Mouse (Mus musculus) kidney, adult 2 months (tissue): ENCODE results near the gene Stat5a. TPM values are rescaled to one million over a fixed set of nuclear protein-coding genes. Genes with fewer than 3 reads are reported as not detected.

Experiments used
- DNase-seq: peaks from one replicate; pipeline ENCODE4 v3.0.0; 2021
- H3K27ac ChIP-seq: fragments of 200-500 bp; 2 replicates; pipeline ENCODE4 v1.5.1; 2012; ENCODE audit warnings: low read depth, low read length, control low read depth, inconsistent platforms; ENCODE audit not compliant: insufficient read depth
- H3K27me3 ChIP-seq: fragments of 200-500 bp; replicated peaks from 2 replicates; pipeline ENCODE4 v1.6.1; 2012; ENCODE audit warnings: mild to moderate bottlenecking, moderate library complexity, low read length, inconsistent platforms; ENCODE audit not compliant: control insufficient read depth, insufficient read depth
- H3K36me3 ChIP-seq: fragments of 200-500 bp; 2 replicates; pipeline ENCODE4 v1.6.1; 2012; ENCODE audit warnings: mild to moderate bottlenecking, moderate library complexity, low read length, inconsistent platforms; ENCODE audit not compliant: control insufficient read depth, insufficient read depth
- H3K4me1 ChIP-seq: fragments of 200-500 bp; 2 replicates; pipeline ENCODE4 v1.6.1; 2011; ENCODE audit warnings: low read length; ENCODE audit not compliant: control insufficient read depth, insufficient read depth
- H3K4me3 ChIP-seq: fragments of 200-500 bp; 2 replicates; pipeline ENCODE4 v1.5.1; 2011; ENCODE audit warnings: mild to moderate bottlenecking, low read depth, low read length, control low read depth; ENCODE audit not compliant: insufficient read depth
- CTCF ChIP-seq: fragments of 200-500 bp; conservative IDR thresholded peaks from 2 replicates; pipeline ENCODE4 v1.5.1; 2011; ENCODE audit warnings: low read depth, mild to moderate bottlenecking, control low read depth, low read length, moderate library complexity, mixed read lengths; ENCODE audit not compliant: insufficient read depth, insufficient read length
- POLR2A ChIP-seq: fragments of 200-500 bp; IDR thresholded peaks from one replicate; pipeline ENCODE4 v1.6.1; 2011; ENCODE audit warnings: low read depth, low read length, control low read depth
- WGBS: fragments of 180-500 bp; shearing (Covaris S2); methylation state at CpG from one replicate; pipeline ENCODE4 v1.1.7; 2018; 5-methylcytosine and 5-hydroxymethylcytosine counted together
- polyA plus RNA-seq: library from polyadenylated mRNA; depleted of rRNA; stranded (reverse); fragments of >200 nt; gene quantifications from 2 replicates; pipeline ENCODE4 v1.2.3, GENCODE M21; 2012; rRNA removed

Stat5a gene
- polyA plus RNA-seq, 1 experiment, result 15.8 TPM

DNA sequence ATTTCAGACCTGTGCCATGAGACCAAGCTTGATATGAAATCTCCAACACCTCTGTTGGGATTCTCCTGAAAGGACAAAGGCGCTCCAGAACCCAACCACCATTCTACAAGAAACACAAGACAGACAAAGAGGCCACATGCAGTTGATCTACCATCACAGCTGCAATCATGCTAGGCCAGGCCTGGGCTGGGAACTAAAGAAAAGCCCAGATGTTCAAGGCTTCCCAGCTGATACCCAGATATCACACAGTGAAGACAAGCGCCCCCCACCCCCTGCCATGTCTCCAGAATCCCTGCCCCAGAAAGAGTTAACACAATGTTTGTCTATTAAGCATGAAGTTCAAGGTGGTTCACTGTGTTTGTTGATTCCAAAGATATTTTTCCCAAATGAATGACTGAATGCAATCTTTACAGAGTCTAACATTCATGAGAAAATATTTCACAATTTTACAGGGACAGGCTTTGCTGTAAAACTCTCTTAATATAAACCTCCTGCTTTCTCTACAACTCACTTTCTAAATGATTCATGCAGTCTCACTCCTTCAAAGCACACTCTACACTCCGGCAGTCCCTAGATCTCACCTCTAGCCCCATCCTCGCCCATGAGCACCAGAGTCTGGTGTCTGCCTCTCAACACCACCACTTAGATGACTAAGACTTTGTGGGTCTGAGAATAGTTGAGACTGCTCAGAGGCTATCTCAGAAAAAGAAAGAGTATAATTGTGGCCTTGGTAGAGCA lies 61.9 kb downstream of the Stat5a start:
- no peak for DNase-seq
- Histone ChIP-seq H3K4me1 (peaks cover 3% of the 10 kb centered on the region; the same call in 1 of the 2 replicates), H3K27ac (no peak overlapping the region), H3K27me3 (no peaks in the 10 kb centered on the region), H3K36me3 (no peaks in the 10 kb centered on the region), H3K4me3 (no peak overlapping the region)
- TF ChIP-seq POLR2A, result no peak
- TF ChIP-seq CTCF, result no peak
- 94% methylated on average over 4 of the region's 4 CpGs for WGBS

- no peaks in the 10 kb centered on the region for H3K27me3 ChIP-seq
- H3K27ac ChIP-seq, result no peak overlapping the region
- no peaks in the 10 kb centered on the region for H3K36me3 ChIP-seq
- H3K4me1 ChIP-seq, result no peaks in the 10 kb centered on the region
- no peak overlapping the region for H3K4me3 ChIP-seq
- DNase-seq, result no peak
- TF ChIP-seq CTCF (no peak), POLR2A (no peak)
- WGBS, result 97% methylated on average over 1 of the region's 1 CpGs
Observed at GRCm38 (mm10) chr11:100924386-100924919, 65.3 kb downstream of the Stat5a start.

- H3K4me3 ChIP-seq, result no peak overlapping the region
- no peak for TF ChIP-seq POLR2A
- no peak for TF ChIP-seq CTCF
- peaks cover 9% of the 10 kb centered on the region for H3K4me1 ChIP-seq
- H3K36me3 ChIP-seq, result no peaks in the 10 kb centered on the region
- no peak overlapping the region for H3K27ac ChIP-seq
- whole genome bisulfite sequencing, result 91% methylated on average over 3 of the region's 3 CpGs
- no peaks in the 10 kb centered on the region for H3K27me3 ChIP-seq
- DNase-seq, result no peak
Observed at GRCm38 (mm10) chr11:100927386-100927785, 68.2 kb downstream of the Stat5a start.

GRCm38 (mm10) chr11:100930611-100931010 lies 71.5 kb downstream of the Stat5a start:
- Histone ChIP-seq H3K4me1 (peaks cover 14% of the 10 kb centered on the region), H3K4me3 (no peak overlapping the region), H3K36me3 (no peaks in the 10 kb centered on the region; the same call in 1 of the 2 replicates), H3K27me3 (no peaks in the 10 kb centered on the region), H3K27ac (no peak overlapping the region)
- 43% methylated on average over 7 of the region's 7 CpGs for WGBS
- TF ChIP-seq POLR2A (no peak), CTCF (no peak)
- DNase-seq, result no peak

- peak overlapping the region; percentile 89 for H3K27ac ChIP-seq
- H3K4me3 ChIP-seq, result peak overlapping the region; percentile 76
- H3K36me3 ChIP-seq, result no peaks in the 10 kb centered on the region; the same call in 1 of the 2 replicates
- TF ChIP-seq CTCF (no peak), POLR2A (no peak)
- peak; percentile 76 for DNase-seq
- H3K4me1 ChIP-seq, result peaks cover 18% of the 10 kb centered on the region
- H3K27me3 ChIP-seq, result no peaks in the 10 kb centered on the region
- WGBS, result 7% methylated on average over 12 of the region's 12 CpGs
Observed at GRCm38 (mm10) chr11:100931254-100931921, 72.2 kb downstream of the Stat5a start.

Other genes with a start within 250 kb of the Stat5a start
- gene Nkiras2, start 240.1 kb upstream of the Stat5a start, polyA plus RNA-seq, result 60.5 and 63.1 TPM in 2 replicates
- 30.0 and 45.6 TPM in 2 replicates for gene Dnajc7, start 239.2 kb upstream of the Stat5a start, polyA plus RNA-seq
- gene Zfp385c, start 166.9 kb upstream of the Stat5a start, polyA plus RNA-seq, result 0.14 and 0.34 TPM in 2 replicates
- 3.7 and 6.2 TPM in 2 replicates for gene Dhx58, start 155.1 kb upstream of the Stat5a start, polyA plus RNA-seq
- gene Kat2a, start 146.9 kb upstream of the Stat5a start, polyA plus RNA-seq, result 25.9 and 29.0 TPM in 2 replicates
- 0.48 and 0.49 TPM in 2 replicates for gene Hspb9, start 145.5 kb upstream of the Stat5a start, polyA plus RNA-seq
- 445 and 472 TPM in 2 replicates for gene Rab5c, start 121.1 kb upstream of the Stat5a start, polyA plus RNA-seq
- 0.04 and 0.08 TPM in 2 replicates for gene Kcnh4, start 99.4 kb upstream of the Stat5a start, polyA plus RNA-seq
- not detected in 2 replicates for gene Hcrt, start 96.4 kb upstream of the Stat5a start, polyA plus RNA-seq
- 30.4 and 31.8 TPM in 2 replicates for gene Ghdc, start 88.4 kb upstream of the Stat5a start, polyA plus RNA-seq
- gene Stat5b, start 8.6 kb upstream of the Stat5a start, polyA plus RNA-seq, result 23.2 and 24.0 TPM in 2 replicates
- gene Stat3, start 80.2 kb downstream of the Stat5a start, polyA plus RNA-seq, result 55.5 and 57.2 TPM in 2 replicates
- gene Cavin1, start 111.5 kb downstream of the Stat5a start, polyA plus RNA-seq, result 32.1 and 35.0 TPM in 2 replicates
- gene Atp6v0a1, start 150.1 kb downstream of the Stat5a start, polyA plus RNA-seq, result 48.4 and 54.0 TPM in 2 replicates
- 50.6 and 60.6 TPM in 2 replicates for gene Naglu, start 210.7 kb downstream of the Stat5a start, polyA plus RNA-seq
- gene Hsd17b1, start 219.1 kb downstream of the Stat5a start, polyA plus RNA-seq, result 0.44 and 0.83 TPM in 2 replicates
- 154 and 200 TPM in 2 replicates for gene Coasy, start 223.2 kb downstream of the Stat5a start, polyA plus RNA-seq
- gene Mlx, start 227.9 kb downstream of the Stat5a start, polyA plus RNA-seq, result 56.9 and 67.9 TPM in 2 replicates
- gene Psmc3ip, start 236.1 kb downstream of the Stat5a start, polyA plus RNA-seq, result 1.2 and 1.9 TPM in 2 replicates